In genomic region chr17:65726274-65726673, GRCm38 (mm10) we compare ENCODE assay signal across 10 mouse cellular contexts. TPM values are rescaled to one million over a fixed set of nuclear protein-coding genes. Genes with fewer than 3 reads are reported as not detected.
A peak's percentile ranks its signal among the peaks of the same experiment; 100 is the strongest.
DNase-seq lines count a peak whose midpoint lies in the region; ATAC-seq and TF ChIP-seq lines count a peak whose summit lies in the region.
"Had no signal": no experiment of that assay in that cellular context is flagged by ENCODE, and none has a peak within 500 bp of the region (broad histone marks: within the 10 kb centered on the region; RNA-seq: fewer than 3 reads in every experiment).

No protein-coding gene starts in this region.

- no peak for TF ChIP-seq POLR2A in kidney, adult 2 months (IDR thresholded peaks at IDR 0.05; ENCODE audit: low read depth, low read length)
- no peak for TF ChIP-seq POLR2A in CH12.LX (IDR thresholded peaks at IDR 0.05; ENCODE audit: low read depth, low read length)

- H3K4me2 ChIP-seq in kidney, embryonic 14.5 days (replicated peaks; ENCODE audit: low read depth, low read length): no peak overlapping the region
- H3K4me2 ChIP-seq in CH12.LX (ENCODE audit: insufficient read depth, low read depth, poor library complexity, severe bottlenecking): peak overlapping the region; percentile 70; the same call in 1 of the 2 replicates
- H3K4me2 ChIP-seq: limb, embryonic 12.5 days had no signal

- no peaks in the 10 kb centered on the region for H3K36me3 ChIP-seq in kidney, adult 2 months (ENCODE audit: control insufficient read depth, insufficient read depth, low read length)
- H3K36me3 ChIP-seq in kidney, embryonic 14.5 days (ENCODE audit: control insufficient read depth, insufficient read depth, low read length): no peaks in the 10 kb centered on the region
- H3K36me3 ChIP-seq in CH12.LX (replicated peaks in 1 of 2; ENCODE audit: control insufficient read depth in 1 of 2, insufficient read depth in 1 of 2, low read length in 1 of 2): no peaks in the 10 kb centered on the region
- H3K36me3 ChIP-seq: limb, embryonic 12.5 days had no signal

- in situ Hi-C loops in CH12.LX (cut with MboI; ENCODE audit: low pct_ligation_motif_present, low pct_unique_long_range_greater_than_20kb, low sequenced_read_pairs): no loop called here

- DNase-seq in kidney, adult 2 months: no peak
- DNase-seq in CH12.LX (ENCODE audit: extremely low read depth): peak; percentile 47
- peak; percentile 58 for DNase-seq in adipocyte (ENCODE audit: low spot score)
- DNase-seq in cerebellum, adult 11 months: no peak
- DNase-seq in cerebellum, adult 18-20 months: no peak
- DNase-seq in urinary bladder, postnatal 36 days (ENCODE audit: low spot score in 2 of 2): no peak
- DNase-seq: cerebellum, postnatal 36 days had no signal

- H3K27me3 ChIP-seq in kidney, adult 2 months (replicated peaks; ENCODE audit: control insufficient read depth, insufficient read depth, low read length): no peaks in the 10 kb centered on the region
- no peaks in the 10 kb centered on the region for H3K27me3 ChIP-seq in kidney, embryonic 14.5 days (ENCODE audit: control insufficient read depth, insufficient read depth, low read length)
- H3K27me3 ChIP-seq in CH12.LX (replicated peaks): no peaks in the 10 kb centered on the region
- H3K27me3 ChIP-seq: limb, embryonic 12.5 days had no signal

- WGBS in kidney, adult 2 months: 76% methylated on average over 6 of the region's 6 CpGs
- WGBS in kidney, embryonic 14.5 days: 81% methylated on average over 6 of the region's 6 CpGs

- no peak overlapping the region for H3K9ac ChIP-seq in kidney, embryonic 14.5 days (ENCODE audit: low read depth, low read length)
- peak overlapping the region; percentile 13; the same call in 1 of the 2 replicates for H3K9ac ChIP-seq in CH12.LX (ENCODE audit: insufficient read depth, low read depth)
- H3K9ac ChIP-seq: limb, embryonic 12.5 days had no signal

- TF ChIP-seq RAD21 in CH12.LX (IDR thresholded peaks at IDR 0.05; ENCODE audit: low read depth, low read length): no peak; the same call in 1 of the 2 replicates

- ATAC-seq in kidney, embryonic 14.5 days (ENCODE audit: low FRiP score, low TSS enrichment): no peak
- ATAC-seq in megakaryocyte-erythroid progenitor cell, adult 5-6 weeks (replicated peaks; ENCODE audit: low FRiP score, low TSS enrichment, poor library complexity, severe bottlenecking): 0 out of 2 replicates have a peak, but pooled peaks have one; percentile 45

- no peak overlapping the region for H3K4me3 ChIP-seq in kidney, adult 2 months (ENCODE audit: insufficient read depth, low read depth, low read length)
- no peak overlapping the region for H3K4me3 ChIP-seq in kidney, embryonic 14.5 days (ENCODE audit: low read length)
- no peak overlapping the region for H3K4me3 ChIP-seq in CH12.LX (replicated peaks in 1 of 3; ENCODE audit: low read depth in 2 of 3, low read length in 2 of 3, poor library complexity in 1 of 3)
- H3K4me3 ChIP-seq: limb, embryonic 12.5 days had no signal

- dilution Hi-C loops in CH12.LX (cut with MboI; ENCODE audit: extremely low pct_ligation_motif_present, extremely low pct_unique_long_range_greater_than_20kb, low sequenced_read_pairs): no loop called here

- no peak overlapping the region for H3K27ac ChIP-seq in kidney, adult 2 months (ENCODE audit: insufficient read depth, low read depth, low read length)
- no peak overlapping the region for H3K27ac ChIP-seq in kidney, embryonic 14.5 days (ENCODE audit: low read depth, low read length)
- no peak overlapping the region for H3K27ac ChIP-seq in CH12.LX (ENCODE audit: insufficient read depth, low read depth)
- H3K27ac ChIP-seq: limb, embryonic 12.5 days had no signal

- H3K4me1 ChIP-seq in kidney, adult 2 months (ENCODE audit: control insufficient read depth, insufficient read depth, low read length): peaks cover 5% of the 10 kb centered on the region; the same call in 1 of the 2 replicates
- no peaks in the 10 kb centered on the region for H3K4me1 ChIP-seq in kidney, embryonic 14.5 days (ENCODE audit: control insufficient read depth, insufficient read depth, low read length)
- H3K4me1 ChIP-seq in CH12.LX (ENCODE audit: control insufficient read depth in 1 of 2, insufficient read depth in 2 of 2): peaks cover 4 to 33% of the 10 kb centered on the region in 2 experiments; a peak in 3 of 4 replicates

- no peaks in the 10 kb centered on the region for H3K79me2 ChIP-seq in CH12.LX (replicated peaks; ENCODE audit: control insufficient read depth, extremely low read depth, insufficient read depth, poor library complexity, severe bottlenecking)

- TF ChIP-seq EP300 in CH12.LX (IDR thresholded peaks at IDR 0.05; ENCODE audit: low read length): no peak

- peak; percentile 45 for TF ChIP-seq CTCF in kidney, adult 2 months (conservative IDR thresholded peaks at IDR 0.05; ENCODE audit: insufficient read depth, insufficient read length, low read depth, low read length)
- peak; percentile 33 to 60; a peak in 3 of 4 replicates for TF ChIP-seq CTCF in CH12.LX (conservative IDR thresholded peaks at IDR 0.05 in 1 of 2, IDR thresholded peaks at IDR 0.05 in 1 of 2; ENCODE audit: low read depth in 2 of 2, low read length in 2 of 2)

- H3K9me3 ChIP-seq in kidney, embryonic 14.5 days (ENCODE audit: control insufficient read depth, low read length): no peaks in the 10 kb centered on the region
- peaks cover 3% of the 10 kb centered on the region for H3K9me3 ChIP-seq in CH12.LX (replicated peaks; ENCODE audit: low read length)
- H3K9me3 ChIP-seq: limb, embryonic 12.5 days had no signal

TF ChIP-seq in CH12.LX, 34 proteins besides CTCF, POLR2A, EP300 and RAD21:
- TF ChIP-seq CHD2 (IDR thresholded peaks at IDR 0.05; ENCODE audit: low read length) (peak; percentile 51), CHD1 (IDR thresholded peaks at IDR 0.05; ENCODE audit: low read depth, low read length) (no peak), SMC3 (IDR thresholded peaks at IDR 0.05; ENCODE audit: low read depth, low read length) (peak; percentile 16; the same call in 1 of the 2 replicates)

RNA-seq across cellular contexts. Expression of gene Rab31, which starts 46.3 kb away (rescaled TPM):
- 16.8 and 17.6 TPM in 2 replicates for polyA plus RNA-seq in kidney, adult 2 months (2012; rRNA removed)
- polyA plus RNA-seq in kidney, embryonic 14.5 days (2014; fragmentation: Nextera tagmentation; extraction: Ambion mirVana): 21.2 and 38.0 TPM in 2 replicates
- total RNA-seq in CH12.LX (2012; rRNA removed): 2.8 and 3.2 TPM in 2 replicates
- total RNA-seq in CH12.LX (2014; rRNA removed): 0.82 and 1.2 TPM in 2 replicates
- 0.48 and 0.79 TPM in 2 replicates for polyA plus RNA-seq in CH12.LX (2012; ENCODE audit: insufficient read length, low read depth)
- total RNA-seq in megakaryocyte-erythroid progenitor cell, adult 5-6 weeks (2014; fragmentation: Nextera tagmentation): 1.3 and 4.3 TPM in 2 replicates
- 3.4 and 4.4 TPM in 2 replicates for total RNA-seq in megakaryocyte-erythroid progenitor cell, adult 5-6 weeks (2017)

RNA-seq across cellular contexts. Expression of gene Ppp4r1, which starts 56.1 kb away (rescaled TPM):
- polyA plus RNA-seq in kidney, adult 2 months (2012; rRNA removed): 34.3 and 37.6 TPM in 2 replicates
- polyA plus RNA-seq in kidney, embryonic 14.5 days (2014; fragmentation: Nextera tagmentation; extraction: Ambion mirVana): 37.4 and 53.5 TPM in 2 replicates
- total RNA-seq in CH12.LX (2012; rRNA removed): 11.2 and 13.6 TPM in 2 replicates
- 12.9 and 13.0 TPM in 2 replicates for total RNA-seq in CH12.LX (2014; rRNA removed)
- polyA plus RNA-seq in CH12.LX (2012; ENCODE audit: insufficient read length, low read depth): 17.1 and 21.7 TPM in 2 replicates
- 43.6 and 60.8 TPM in 2 replicates for total RNA-seq in megakaryocyte-erythroid progenitor cell, adult 5-6 weeks (2014; fragmentation: Nextera tagmentation)
- total RNA-seq in megakaryocyte-erythroid progenitor cell, adult 5-6 weeks (2017): 23.8 and 37.2 TPM in 2 replicates

Comparison
In these comparisons a context has a peak if more than half of its experiments do, and no peak if none do; other contexts are left out.
1. DNase-seq: peak in CH12.LX (single experiment) and adipocyte (single experiment); none in kidney, adult 2 months (single experiment), cerebellum, adult 11 months (single experiment), cerebellum, adult 18-20 months (0 of 2) and urinary bladder, postnatal 36 days (0 of 2).